Mouse (Mus musculus) cortical plate, adult 2 months (tissue): Measurements from ENCODE around the gene Nob1.

ENCODE experiments used
- CTCF ChIP-seq: fragments of 200-500 bp; IDR thresholded peaks from 2 replicates; pipeline ENCODE4 v1.5.1; 2011; ENCODE audit warnings: mild to moderate bottlenecking, control low read depth, low read length; ENCODE audit not compliant: insufficient read depth; ENCODE audit errors: extremely low read depth
- POLR2A ChIP-seq: fragments of 200-500 bp; IDR thresholded peaks from 2 replicates; pipeline ENCODE4 v1.6.1; 2011; ENCODE audit warnings: mild to moderate bottlenecking, low read length, control low read depth; ENCODE audit not compliant: insufficient read depth; ENCODE audit errors: extremely low read depth

DNA sequence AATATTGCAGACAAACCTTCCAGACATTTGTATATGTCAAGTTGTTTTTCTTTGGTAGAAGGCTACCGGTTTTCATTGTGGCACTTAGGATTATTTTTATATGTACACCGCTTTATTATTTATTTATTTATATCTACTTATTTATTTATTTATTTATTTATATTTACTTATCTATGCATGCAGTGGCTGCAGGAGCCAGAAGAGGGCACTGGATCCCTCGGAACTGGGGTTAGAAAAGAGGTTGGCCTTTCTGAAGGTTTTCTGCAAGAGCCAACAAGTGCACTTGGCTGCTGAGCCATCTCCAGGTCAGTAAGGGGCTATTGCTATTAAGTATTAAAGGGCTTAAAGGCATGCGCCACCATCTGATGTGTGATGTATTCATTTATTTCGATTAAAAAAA is 37.0 kb downstream of the Nob1 start:
- TF ChIP-seq POLR2A: no peak
- peak; percentile 22; the same call in 1 of the 2 replicates for TF ChIP-seq CTCF
